In the genomic region with DNA sequence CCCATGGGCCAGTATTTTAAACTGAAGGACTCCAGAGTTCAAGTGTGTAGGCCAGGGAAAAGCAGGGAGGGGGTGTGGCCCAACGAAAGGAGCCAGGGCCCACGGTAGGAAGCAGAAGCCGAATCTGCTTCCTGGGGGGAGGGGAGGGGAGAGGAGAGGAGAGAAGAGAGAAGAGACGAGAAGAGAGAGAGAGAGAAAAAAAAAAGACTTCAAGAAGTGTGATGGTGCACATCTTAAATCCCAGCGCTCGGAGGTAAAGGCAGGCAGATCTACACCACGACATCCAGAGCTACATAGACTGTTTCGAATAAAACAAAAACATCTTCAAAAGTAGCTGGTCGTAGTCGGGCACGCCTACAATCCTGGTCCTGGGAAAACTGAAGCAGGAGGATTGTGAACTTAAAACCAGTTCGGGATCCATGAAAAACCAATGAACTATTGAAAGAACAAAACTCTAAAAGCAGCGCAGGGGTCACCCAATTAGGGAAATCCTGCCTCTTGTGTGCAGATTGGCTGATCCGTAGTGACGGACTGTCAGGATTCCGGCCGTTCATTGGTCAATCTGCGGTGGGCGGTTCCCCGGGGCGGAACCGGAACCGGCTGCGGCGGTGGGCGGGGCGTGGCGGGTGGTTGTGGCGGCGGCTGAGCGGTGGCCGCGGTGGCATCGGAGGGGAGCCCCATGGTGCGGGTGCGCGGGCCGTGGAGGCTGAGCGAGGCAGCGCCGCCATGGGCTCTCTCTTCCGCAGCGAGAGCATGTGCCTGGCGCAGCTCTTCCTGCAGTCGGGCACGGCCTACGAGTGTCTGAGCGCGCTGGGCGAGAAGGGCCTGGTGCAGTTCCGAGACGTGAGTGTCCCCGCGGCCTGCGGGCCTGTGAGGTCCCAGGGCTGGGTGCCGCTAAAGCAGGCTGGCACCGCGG, we compare ENCODE assay signal across 7 mouse cellular contexts. TPM values are rescaled to one million over a fixed set of nuclear protein-coding genes. Genes with fewer than 3 reads are reported as not detected.
DNase-seq lines count a peak whose midpoint lies in the region; ATAC-seq lines count a peak whose summit lies in the region.

A gene (plus strand): TSS at position 129 of the 916 bp plus-strand sequence.

- peak within 1 kb of the TSS; percentile 80 for H3K27ac ChIP-seq in intestine, embryonic 15.5 days
- H3K27ac ChIP-seq in midbrain, embryonic 10.5 days (replicated peaks), result peak within 1 kb of the TSS; percentile 80

- intact Hi-C loops in gastrocnemius, postnatal 36 days (cut with DNase I), result no loop called here
- intact Hi-C loops in left cerebral cortex, postnatal 25 days (cut with DNase I), result no loop called here

- no peaks in the 10 kb centered on the region for H3K27me3 ChIP-seq in intestine, embryonic 15.5 days (replicated peaks)
- H3K27me3 ChIP-seq in midbrain, embryonic 10.5 days (ENCODE audit: low read depth, poor library complexity, severe bottlenecking), result no peaks in the 10 kb centered on the region

- peak; percentile 90 for ATAC-seq in intestine, embryonic 15.5 days

- H3K4me1 ChIP-seq in intestine, embryonic 15.5 days (replicated peaks), result peaks cover 18% of the 10 kb centered on the region
- H3K4me1 ChIP-seq in midbrain, embryonic 10.5 days, result peaks cover 21% of the 10 kb centered on the region

- under 1% methylated on average over 58 of the region's 58 CpGs for WGBS in intestine, embryonic 15.5 days
- WGBS in midbrain, embryonic 10.5 days, result under 1% methylated on average over 51 of the region's 58 CpGs

- H3K4me2 ChIP-seq in intestine, embryonic 15.5 days (replicated peaks), result peak within 1 kb of the TSS; percentile 69

- peak within 1 kb of the TSS; percentile 82 for H3K9ac ChIP-seq in intestine, embryonic 15.5 days

- no peaks in the 10 kb centered on the region for H3K36me3 ChIP-seq in intestine, embryonic 15.5 days
- peaks cover 35% of the 10 kb centered on the region for H3K36me3 ChIP-seq in midbrain, embryonic 10.5 days

- peak within 1 kb of the TSS; percentile 84 for H3K4me3 ChIP-seq in intestine, embryonic 15.5 days (replicated peaks)
- peak within 1 kb of the TSS; percentile 94 for H3K4me3 ChIP-seq in midbrain, embryonic 10.5 days

- DNase-seq in adrenal gland, adult 18-20 months (ENCODE audit: low spot score in 2 of 2), result peak; percentile 95
- DNase-seq in embryo, embryonic 11 days, result peak; percentile 94
- DNase-seq in gastrocnemius, postnatal 36 days, result peak; percentile 92 to 93
- DNase-seq in left cerebral cortex, postnatal 25 days (ENCODE audit: low spot score in 2 of 2), result peak; percentile 92 to 96
- DNase-seq in midbrain, embryonic 10.5 days (ENCODE audit: low spot score), result peak; percentile 93
- peak; percentile 97 for DNase-seq in right cerebral cortex, postnatal 4 days

- no peaks in the 10 kb centered on the region for H3K9me3 ChIP-seq in intestine, embryonic 15.5 days
- H3K9me3 ChIP-seq in midbrain, embryonic 10.5 days (replicated peaks), result no peaks in the 10 kb centered on the region

RNA-seq across cellular contexts. Expression of the gene that starts here (rescaled TPM):
- 10 to 100 TPM; 77.5 to 90.9 TPM for total RNA-seq in adrenal gland, adult 18-20 months (2021)
- total RNA-seq in gastrocnemius, postnatal 36 days (2021), result 10 to 100 TPM; 28.4 to 30.6 TPM
- 57.8 and 59.3 TPM in 2 replicates for polyA plus RNA-seq in intestine, embryonic 15.5 days (2015; fragmentation: Nextera tagmentation; extraction: Ambion mirVana)
- total RNA-seq in left cerebral cortex, postnatal 25 days (2021), result 10 to 100 TPM; 64.2 to 65.2 TPM
- 46.6 and 53.4 TPM in 2 replicates for polyA plus RNA-seq in midbrain, embryonic 10.5 days (2016; fragmentation: Nextera tagmentation; extraction: Ambion mirVana)

Comparison
In these comparisons a context has a peak if more than half of its experiments do, and no peak if none do; other contexts are left out.
1. Peak in every context shown above with its lines: DNase-seq, ATAC-seq, H3K4me3 ChIP-seq and H3K27ac ChIP-seq.